Mouse (Mus musculus): ENCODE data around the gene Fut8. TPM values are rescaled to one million over a fixed set of nuclear protein-coding genes. Genes with fewer than 3 reads are reported as not detected.

Gene Fut8
- polyA plus RNA-seq, 1 experiment from 2014 or later, result 28.7 TPM

GRCm38 (mm10) chr12:77197121-77197599 lies 40.8 kb upstream of the Fut8 start:
- Histone ChIP-seq H3K9ac (ENCODE audit: low read length) (no peak overlapping the region), H3K4me3 (ENCODE audit: low read depth, low read length) (no peak overlapping the region), H3K36me3 (ENCODE audit: control insufficient read depth, insufficient read depth, low read length) (no peaks in the 10 kb centered on the region), H3K4me1 (ENCODE audit: control insufficient read depth, insufficient read depth, low read length) (no peaks in the 10 kb centered on the region), H3K27me3 (replicated peaks; ENCODE audit: control insufficient read depth, insufficient read depth, low read length) (no peaks in the 10 kb centered on the region), H3K4me2 (ENCODE audit: low read length) (no peak overlapping the region), H3K9me3 (replicated peaks; ENCODE audit: control insufficient read depth, low read length) (no peaks in the 10 kb centered on the region), H3K27ac (ENCODE audit: low read depth, low read length) (no peak overlapping the region)
- no peak for ATAC-seq
- no peak for DNase-seq (ENCODE audit: low spot score)
- 68% methylated on average over 7 of the region's 7 CpGs for WGBS

- Histone ChIP-seq H3K4me1 (ENCODE audit: control insufficient read depth, insufficient read depth, low read length) (no peaks in the 10 kb centered on the region), H3K4me3 (ENCODE audit: low read depth, low read length) (no peak overlapping the region), H3K9me3 (replicated peaks; ENCODE audit: control insufficient read depth, low read length) (no peaks in the 10 kb centered on the region), H3K36me3 (ENCODE audit: control insufficient read depth, insufficient read depth, low read length) (no peaks in the 10 kb centered on the region), H3K27ac (ENCODE audit: low read depth, low read length) (no peak overlapping the region), H3K4me2 (ENCODE audit: low read length) (no peak overlapping the region), H3K9ac (ENCODE audit: low read length) (no peak overlapping the region), H3K27me3 (replicated peaks; ENCODE audit: control insufficient read depth, insufficient read depth, low read length) (no peaks in the 10 kb centered on the region)
- 89% methylated on average over 4 of the region's 4 CpGs for WGBS
- no peak for DNase-seq (ENCODE audit: low spot score)
- ATAC-seq, result no peak
Observed at GRCm38 (mm10) chr12:77198253-77198652, 39.7 kb upstream of the Fut8 start.

GRCm38 (mm10) chr12:77201461-77202143 lies 36.3 kb upstream of the Fut8 start:
- H3K27ac ChIP-seq (ENCODE audit: low read depth, low read length), result no peak overlapping the region
- no peak overlapping the region for H3K4me3 ChIP-seq (ENCODE audit: low read depth, low read length)
- 81% methylated on average over 10 of the region's 10 CpGs for WGBS
- DNase-seq (ENCODE audit: low spot score) (no peak), ATAC-seq (no peak)
- no peaks in the 10 kb centered on the region for H3K27me3 ChIP-seq (replicated peaks; ENCODE audit: control insufficient read depth, insufficient read depth, low read length)
- no peaks in the 10 kb centered on the region for H3K4me1 ChIP-seq (ENCODE audit: control insufficient read depth, insufficient read depth, low read length)
- H3K4me2 ChIP-seq (ENCODE audit: low read length), result no peak overlapping the region
- no peaks in the 10 kb centered on the region for H3K9me3 ChIP-seq (replicated peaks; ENCODE audit: control insufficient read depth, low read length)
- H3K9ac ChIP-seq (ENCODE audit: low read length), result no peak overlapping the region
- H3K36me3 ChIP-seq (ENCODE audit: control insufficient read depth, insufficient read depth, low read length), result no peaks in the 10 kb centered on the region

- H3K4me2 ChIP-seq (ENCODE audit: low read length), result no peak overlapping the region
- H3K27ac ChIP-seq (ENCODE audit: low read depth, low read length), result no peak overlapping the region
- WGBS, result 92% methylated on average over 4 of the region's 4 CpGs
- H3K9me3 ChIP-seq (replicated peaks; ENCODE audit: control insufficient read depth, low read length), result no peaks in the 10 kb centered on the region
- H3K9ac ChIP-seq (ENCODE audit: low read length), result no peak overlapping the region
- no peaks in the 10 kb centered on the region for H3K4me1 ChIP-seq (ENCODE audit: control insufficient read depth, insufficient read depth, low read length)
- DNase-seq (ENCODE audit: low spot score) (no peak), ATAC-seq (no peak)
- no peaks in the 10 kb centered on the region for H3K27me3 ChIP-seq (replicated peaks; ENCODE audit: control insufficient read depth, insufficient read depth, low read length)
- H3K36me3 ChIP-seq (ENCODE audit: control insufficient read depth, insufficient read depth, low read length), result no peaks in the 10 kb centered on the region
- H3K4me3 ChIP-seq (ENCODE audit: low read depth, low read length), result no peak overlapping the region
Observed at GRCm38 (mm10) chr12:77203136-77203535, 34.8 kb upstream of the Fut8 start.

- WGBS, result 78% methylated on average over 5 of the region's 5 CpGs
- Histone ChIP-seq H3K27ac (ENCODE audit: low read depth, low read length) (no peak overlapping the region), H3K27me3 (replicated peaks; ENCODE audit: control insufficient read depth, insufficient read depth, low read length) (no peaks in the 10 kb centered on the region), H3K36me3 (ENCODE audit: control insufficient read depth, insufficient read depth, low read length) (no peaks in the 10 kb centered on the region), H3K4me1 (ENCODE audit: control insufficient read depth, insufficient read depth, low read length) (no peaks in the 10 kb centered on the region), H3K9ac (ENCODE audit: low read length) (no peak overlapping the region), H3K9me3 (replicated peaks; ENCODE audit: control insufficient read depth, low read length) (no peaks in the 10 kb centered on the region), H3K4me2 (ENCODE audit: low read length) (no peak overlapping the region), H3K4me3 (ENCODE audit: low read depth, low read length) (no peak overlapping the region)
- no peak for DNase-seq (ENCODE audit: low spot score)
- no peak for ATAC-seq
Observed at GRCm38 (mm10) chr12:77206852-77207251, 31.1 kb upstream of the Fut8 start.

- Histone ChIP-seq H3K4me3 (ENCODE audit: low read depth, low read length) (no peak overlapping the region), H3K9ac (ENCODE audit: low read length) (no peak overlapping the region), H3K27me3 (replicated peaks; ENCODE audit: control insufficient read depth, insufficient read depth, low read length) (no peaks in the 10 kb centered on the region), H3K9me3 (replicated peaks; ENCODE audit: control insufficient read depth, low read length) (no peaks in the 10 kb centered on the region), H3K27ac (ENCODE audit: low read depth, low read length) (no peak overlapping the region), H3K4me2 (ENCODE audit: low read length) (no peak overlapping the region), H3K4me1 (ENCODE audit: control insufficient read depth, insufficient read depth, low read length) (no peaks in the 10 kb centered on the region), H3K36me3 (ENCODE audit: control insufficient read depth, insufficient read depth, low read length) (no peaks in the 10 kb centered on the region)
- ATAC-seq, result no peak
- 94% methylated on average over 2 of the region's 2 CpGs for WGBS
- DNase-seq (ENCODE audit: low spot score), result no peak
Observed at GRCm38 (mm10) chr12:77208056-77208455, 29.9 kb upstream of the Fut8 start.

- Histone ChIP-seq H3K4me2 (ENCODE audit: low read length) (no peak overlapping the region), H3K27me3 (replicated peaks; ENCODE audit: control insufficient read depth, insufficient read depth, low read length) (no peaks in the 10 kb centered on the region), H3K36me3 (ENCODE audit: control insufficient read depth, insufficient read depth, low read length) (no peaks in the 10 kb centered on the region), H3K27ac (ENCODE audit: low read depth, low read length) (no peak overlapping the region), H3K9me3 (replicated peaks; ENCODE audit: control insufficient read depth, low read length) (no peaks in the 10 kb centered on the region), H3K9ac (ENCODE audit: low read length) (no peak overlapping the region), H3K4me3 (ENCODE audit: low read depth, low read length) (no peak overlapping the region), H3K4me1 (ENCODE audit: control insufficient read depth, insufficient read depth, low read length) (no peaks in the 10 kb centered on the region)
- 63% methylated on average over 5 of the region's 5 CpGs for WGBS
- DNase-seq (ENCODE audit: low spot score) (no peak), ATAC-seq (no peak)
Observed at GRCm38 (mm10) chr12:77208576-77209180, 29.2 kb upstream of the Fut8 start.

GRCm38 (mm10) chr12:77211695-77212208 lies 26.2 kb upstream of the Fut8 start:
- Histone ChIP-seq H3K4me2 (ENCODE audit: low read length) (no peak overlapping the region), H3K27me3 (replicated peaks; ENCODE audit: control insufficient read depth, insufficient read depth, low read length) (no peaks in the 10 kb centered on the region), H3K4me3 (ENCODE audit: low read depth, low read length) (no peak overlapping the region), H3K9ac (ENCODE audit: low read length) (no peak overlapping the region), H3K27ac (ENCODE audit: low read depth, low read length) (no peak overlapping the region), H3K4me1 (ENCODE audit: control insufficient read depth, insufficient read depth, low read length) (no peaks in the 10 kb centered on the region), H3K9me3 (replicated peaks; ENCODE audit: control insufficient read depth, low read length) (no peaks in the 10 kb centered on the region), H3K36me3 (ENCODE audit: control insufficient read depth, insufficient read depth, low read length) (no peaks in the 10 kb centered on the region)
- DNase-seq (ENCODE audit: low spot score), result no peak
- no peak for ATAC-seq
- WGBS, result 92% methylated on average over 7 of the region's 7 CpGs

- no peaks in the 10 kb centered on the region for H3K36me3 ChIP-seq (ENCODE audit: control insufficient read depth, insufficient read depth, low read length)
- H3K4me2 ChIP-seq (ENCODE audit: low read length), result no peak overlapping the region
- DNase-seq (ENCODE audit: low spot score) (no peak), ATAC-seq (no peak)
- no peak overlapping the region for H3K9ac ChIP-seq (ENCODE audit: low read length)
- H3K9me3 ChIP-seq (replicated peaks; ENCODE audit: control insufficient read depth, low read length), result no peaks in the 10 kb centered on the region
- H3K4me1 ChIP-seq (ENCODE audit: control insufficient read depth, insufficient read depth, low read length), result no peaks in the 10 kb centered on the region
- WGBS, result 82% methylated on average over 6 of the region's 6 CpGs
- no peaks in the 10 kb centered on the region for H3K27me3 ChIP-seq (replicated peaks; ENCODE audit: control insufficient read depth, insufficient read depth, low read length)
- no peak overlapping the region for H3K4me3 ChIP-seq (ENCODE audit: low read depth, low read length)
- no peak overlapping the region for H3K27ac ChIP-seq (ENCODE audit: low read depth, low read length)
Observed at GRCm38 (mm10) chr12:77213896-77214564, 23.9 kb upstream of the Fut8 start.

Measured in forebrain, embryonic 14.5 days (tissue).